Mouse (Mus musculus): ENCODE measurements at regions not wholly inside any gene's neighbourhood (a gene's known extent, or its start where the extent isn't known, plus 50 kb on each side); places are given as distances from the start of the nearest gene placed in this dataset.

GRCm38 (mm10) chr3:60138319-60138718 lies 56.6 kb downstream of the Sucnr1 start:
- Histone ChIP-seq H3K36me3 (ENCODE audit: control insufficient read depth, insufficient read depth, low read length) (no peaks in the 10 kb centered on the region), H3K4me3 (ENCODE audit: control insufficient read depth, low read depth, low read length) (no peak overlapping the region), H3K27ac (ENCODE audit: control insufficient read depth, insufficient read depth, low read depth, low read length) (no peak overlapping the region), H3K27me3 (ENCODE audit: control insufficient read depth, insufficient read depth, low read length) (no peaks in the 10 kb centered on the region), H3K4me1 (ENCODE audit: control insufficient read depth, insufficient read depth, low read length) (no peaks in the 10 kb centered on the region)
- TF ChIP-seq CTCF (IDR thresholded peaks at IDR 0.05; ENCODE audit: control insufficient read depth, insufficient read depth, insufficient replicate concordance, low read depth, low read length) (no peak), POLR2A (IDR thresholded peaks at IDR 0.05; ENCODE audit: control insufficient read depth, low read depth, low read length) (no peak)

GRCm38 (mm10) chr3:60159865-60160264 lies 78.2 kb downstream of the Sucnr1 start:
- Histone ChIP-seq H3K4me3 (ENCODE audit: control insufficient read depth, low read depth, low read length) (no peak overlapping the region), H3K36me3 (ENCODE audit: control insufficient read depth, insufficient read depth, low read length) (no peaks in the 10 kb centered on the region), H3K27ac (ENCODE audit: control insufficient read depth, insufficient read depth, low read depth, low read length) (no peak overlapping the region), H3K4me1 (ENCODE audit: control insufficient read depth, insufficient read depth, low read length) (no peaks in the 10 kb centered on the region), H3K27me3 (ENCODE audit: control insufficient read depth, insufficient read depth, low read length) (no peaks in the 10 kb centered on the region)
- no peak for TF ChIP-seq CTCF (IDR thresholded peaks at IDR 0.05; ENCODE audit: control insufficient read depth, insufficient read depth, insufficient replicate concordance, low read depth, low read length)
- TF ChIP-seq POLR2A (IDR thresholded peaks at IDR 0.05; ENCODE audit: control insufficient read depth, low read depth, low read length) = no peak

DNA sequence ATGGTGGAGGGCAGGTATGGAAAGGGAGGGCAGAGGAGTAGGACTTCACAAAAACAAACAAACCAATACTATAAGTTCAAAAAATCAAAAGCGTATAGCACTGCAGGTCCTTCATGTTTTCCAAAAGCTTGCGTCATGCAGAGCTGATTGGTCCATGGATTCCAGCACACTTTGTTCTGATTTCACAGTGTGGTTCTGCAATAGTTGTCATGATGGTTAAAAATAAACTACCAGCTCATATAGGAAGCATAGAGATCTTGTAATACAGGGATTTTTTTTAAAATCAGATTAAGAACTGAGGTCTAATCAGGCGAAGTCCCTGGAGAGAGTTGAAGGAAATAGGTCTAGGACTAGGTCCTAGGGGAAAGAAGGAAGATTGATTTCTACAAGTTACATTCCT lies 86.0 kb downstream of the Sucnr1 start:
- Histone ChIP-seq H3K4me1 (ENCODE audit: control insufficient read depth, insufficient read depth, low read length) (no peaks in the 10 kb centered on the region), H3K27me3 (ENCODE audit: control insufficient read depth, insufficient read depth, low read length) (no peaks in the 10 kb centered on the region), H3K27ac (ENCODE audit: control insufficient read depth, insufficient read depth, low read depth, low read length) (no peak overlapping the region), H3K4me3 (ENCODE audit: control insufficient read depth, low read depth, low read length) (no peak overlapping the region), H3K36me3 (ENCODE audit: control insufficient read depth, insufficient read depth, low read length) (no peaks in the 10 kb centered on the region)
- no peak for TF ChIP-seq POLR2A (IDR thresholded peaks at IDR 0.05; ENCODE audit: control insufficient read depth, low read depth, low read length)
- TF ChIP-seq CTCF (IDR thresholded peaks at IDR 0.05; ENCODE audit: control insufficient read depth, insufficient read depth, insufficient replicate concordance, low read depth, low read length) = no peak

DNA sequence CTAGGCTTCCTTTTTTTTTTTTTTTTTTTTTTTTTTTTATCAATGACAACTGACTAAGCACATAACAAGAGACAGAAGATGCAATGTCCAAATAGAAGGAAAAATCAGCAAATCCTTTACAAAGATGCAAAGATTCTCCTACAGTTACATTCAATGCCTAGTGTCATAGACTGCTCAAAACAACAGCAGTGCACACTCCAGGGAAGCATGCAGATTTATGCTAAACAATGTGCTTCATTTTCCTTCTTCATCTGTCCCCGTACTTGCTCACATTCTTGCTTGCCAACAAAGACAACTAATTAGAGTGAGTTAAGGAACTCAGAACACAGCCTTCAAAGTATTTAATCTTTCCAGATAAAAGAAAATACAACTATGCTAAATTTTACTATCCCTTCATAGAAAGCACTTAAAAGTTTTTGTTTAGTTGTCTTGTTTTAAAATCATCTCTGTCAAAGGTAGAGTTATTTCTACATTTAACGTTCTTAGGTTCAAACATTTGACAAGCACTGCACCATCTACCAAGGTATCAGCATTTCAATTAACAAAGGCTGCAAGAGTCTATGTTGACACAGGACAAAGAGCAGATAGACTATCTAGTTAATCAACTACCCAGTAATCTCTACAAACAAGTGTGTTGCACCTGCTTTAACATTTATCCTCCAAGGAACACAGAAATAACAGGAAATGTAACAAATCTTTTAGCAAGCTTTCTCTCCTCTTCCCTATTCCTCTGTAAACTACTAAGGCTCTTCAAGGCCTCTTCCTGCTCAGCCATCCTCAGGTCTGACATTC lies 86.7 kb downstream of the Sucnr1 start:
- Histone ChIP-seq H3K4me3 (ENCODE audit: control insufficient read depth, low read depth, low read length) (no peak overlapping the region), H3K36me3 (ENCODE audit: control insufficient read depth, insufficient read depth, low read length) (no peaks in the 10 kb centered on the region), H3K27ac (ENCODE audit: control insufficient read depth, insufficient read depth, low read depth, low read length) (no peak overlapping the region), H3K27me3 (ENCODE audit: control insufficient read depth, insufficient read depth, low read length) (no peaks in the 10 kb centered on the region), H3K4me1 (ENCODE audit: control insufficient read depth, insufficient read depth, low read length) (no peaks in the 10 kb centered on the region)
- TF ChIP-seq CTCF (IDR thresholded peaks at IDR 0.05; ENCODE audit: control insufficient read depth, insufficient read depth, insufficient replicate concordance, low read depth, low read length) (no peak), POLR2A (IDR thresholded peaks at IDR 0.05; ENCODE audit: control insufficient read depth, low read depth, low read length) (no peak)

- Histone ChIP-seq H3K4me3 (ENCODE audit: control insufficient read depth, low read depth, low read length) (no peak overlapping the region), H3K27ac (ENCODE audit: control insufficient read depth, insufficient read depth, low read depth, low read length) (no peak overlapping the region), H3K27me3 (ENCODE audit: control insufficient read depth, insufficient read depth, low read length) (no peaks in the 10 kb centered on the region), H3K36me3 (ENCODE audit: control insufficient read depth, insufficient read depth, low read length) (no peaks in the 10 kb centered on the region), H3K4me1 (ENCODE audit: control insufficient read depth, insufficient read depth, low read length) (no peaks in the 10 kb centered on the region)
- no peak for TF ChIP-seq POLR2A (IDR thresholded peaks at IDR 0.05; ENCODE audit: control insufficient read depth, low read depth, low read length)
Observed at GRCm38 (mm10) chr3:60169606-60170005, 87.9 kb downstream of the Sucnr1 start.

DNA sequence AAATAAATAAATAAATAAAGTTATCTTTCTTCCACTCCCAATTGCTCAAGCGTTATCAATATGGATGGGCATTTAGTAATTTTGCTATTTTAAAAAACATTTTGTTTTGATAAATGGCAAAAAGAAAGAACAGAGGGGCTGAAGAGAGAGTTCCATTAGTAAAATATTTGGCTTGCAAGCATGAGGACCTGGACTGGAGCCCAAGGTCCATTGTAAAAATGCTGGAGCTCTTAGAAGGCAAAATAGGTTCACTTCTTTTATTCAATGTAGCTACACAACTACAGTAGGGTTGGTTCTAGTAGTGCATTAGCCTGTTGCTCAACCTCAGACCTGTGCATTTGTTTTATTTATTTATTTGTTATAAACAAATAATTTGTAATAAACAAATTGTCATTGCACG lies 102.8 kb downstream of the Sucnr1 start:
- H3K4me1 ChIP-seq (ENCODE audit: control insufficient read depth, insufficient read depth, low read length) = no peaks in the 10 kb centered on the region
- H3K27ac ChIP-seq (ENCODE audit: control insufficient read depth, insufficient read depth, low read depth, low read length) = no peak overlapping the region
- H3K4me3 ChIP-seq (ENCODE audit: control insufficient read depth, low read depth, low read length) = no peak overlapping the region
- TF ChIP-seq POLR2A (IDR thresholded peaks at IDR 0.05; ENCODE audit: control insufficient read depth, low read depth, low read length) (no peak), CTCF (IDR thresholded peaks at IDR 0.05; ENCODE audit: control insufficient read depth, insufficient read depth, insufficient replicate concordance, low read depth, low read length) (no peak)
- H3K27me3 ChIP-seq (ENCODE audit: control insufficient read depth, insufficient read depth, low read length) = no peaks in the 10 kb centered on the region
- no peaks in the 10 kb centered on the region for H3K36me3 ChIP-seq (ENCODE audit: control insufficient read depth, insufficient read depth, low read length)

DNA sequence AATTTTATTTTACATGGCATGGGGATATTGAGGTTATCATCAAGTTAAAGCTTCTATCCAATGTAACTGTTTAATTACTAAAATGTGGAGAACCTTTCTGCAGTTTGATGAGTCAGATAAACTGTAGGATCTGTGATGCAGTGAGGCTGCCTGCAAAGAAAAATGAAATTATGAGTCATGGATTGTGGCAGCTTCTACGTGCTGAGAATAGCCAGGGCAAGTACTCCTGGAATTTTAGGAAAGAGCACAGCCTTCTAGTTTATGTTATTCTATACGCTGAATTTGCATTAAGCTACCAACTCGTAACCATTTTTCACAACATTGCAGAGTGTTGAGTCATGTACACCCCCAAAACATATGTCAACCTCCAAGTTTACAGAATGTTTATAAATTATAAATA lies 114.4 kb downstream of the Sucnr1 start:
- Histone ChIP-seq H3K27me3 (ENCODE audit: control insufficient read depth, insufficient read depth, low read length) (no peaks in the 10 kb centered on the region), H3K27ac (ENCODE audit: control insufficient read depth, insufficient read depth, low read depth, low read length) (no peak overlapping the region), H3K36me3 (ENCODE audit: control insufficient read depth, insufficient read depth, low read length) (no peaks in the 10 kb centered on the region), H3K4me1 (ENCODE audit: control insufficient read depth, insufficient read depth, low read length) (no peaks in the 10 kb centered on the region), H3K4me3 (ENCODE audit: control insufficient read depth, low read depth, low read length) (no peak overlapping the region)
- TF ChIP-seq POLR2A (IDR thresholded peaks at IDR 0.05; ENCODE audit: control insufficient read depth, low read depth, low read length) (no peak), CTCF (IDR thresholded peaks at IDR 0.05; ENCODE audit: control insufficient read depth, insufficient read depth, insufficient replicate concordance, low read depth, low read length) (no peak)

Data from testis, adult 2 months (tissue).